Mouse (Mus musculus) small intestine, adult 2 months (tissue): Measurements from ENCODE around the gene Plekhh1. TPM values are rescaled to one million over a fixed set of nuclear protein-coding genes. Genes with fewer than 3 reads are reported as not detected.

Experiments used
- H3K27ac ChIP-seq: fragments of 200-500 bp; 2 replicates; pipeline ENCODE4 v1.5.1; 2012; ENCODE audit warnings: low read depth, low read length, control low read depth, inconsistent platforms; ENCODE audit not compliant: insufficient read depth
- H3K27me3 ChIP-seq: fragments of 200-500 bp; 2 replicates; pipeline ENCODE4 v1.6.1; 2012; ENCODE audit warnings: mild to moderate bottlenecking, moderate library complexity, low read length, inconsistent platforms; ENCODE audit not compliant: control insufficient read depth, insufficient read depth
- H3K36me3 ChIP-seq: fragments of 200-500 bp; 2 replicates; pipeline ENCODE4 v1.6.1; 2012; ENCODE audit warnings: mild to moderate bottlenecking, low read length, control low read depth, inconsistent platforms; ENCODE audit not compliant: control insufficient read depth, insufficient read depth
- H3K4me1 ChIP-seq: fragments of 200-500 bp; 2 replicates; pipeline ENCODE4 v1.6.1; 2012; ENCODE audit warnings: low read length, inconsistent platforms, mixed read lengths; ENCODE audit not compliant: control insufficient read depth, insufficient read depth, insufficient read length
- H3K4me3 ChIP-seq: fragments of 200-500 bp; 2 replicates; pipeline ENCODE4 v1.5.1; 2012; ENCODE audit warnings: low read depth, mild to moderate bottlenecking, control low read depth, inconsistent platforms, low read length, moderate library complexity
- CTCF ChIP-seq: fragments of 200-500 bp; IDR thresholded peaks from 2 replicates; pipeline ENCODE4 v1.5.1; 2012; ENCODE audit warnings: low read depth, mild to moderate bottlenecking, control low read depth, inconsistent platforms, low read length, moderate library complexity, mixed read lengths; ENCODE audit not compliant: insufficient replicate concordance, insufficient read length; ENCODE audit errors: extremely low read depth
- POLR2A ChIP-seq: fragments of 200-500 bp; IDR thresholded peaks from 2 replicates; pipeline ENCODE4 v1.6.1; 2012; ENCODE audit warnings: low read depth, mild to moderate bottlenecking, control low read depth, inconsistent platforms, low read length, moderate library complexity
- WGBS: fragments of 180-500 bp; shearing (Covaris S2); methylation state at CpG from one replicate; pipeline ENCODE4 v1.1.7; 2018; 5-methylcytosine and 5-hydroxymethylcytosine counted together
- polyA plus RNA-seq: library from polyadenylated mRNA; depleted of rRNA; stranded (reverse); fragments of >200 nt; gene quantifications from 2 replicates; pipeline ENCODE4 v1.2.3, GENCODE M21; 2012

Gene Plekhh1
- polyA plus RNA-seq, 1 experiment = 18.1 TPM

- H3K36me3 ChIP-seq = peaks cover 27% of the 10 kb centered on the region
- H3K27ac ChIP-seq = peak overlapping the region; percentile 68
- WGBS = 52% methylated on average over 7 of the region's 7 CpGs
- H3K4me3 ChIP-seq = no peak overlapping the region
- no peak for TF ChIP-seq POLR2A
- TF ChIP-seq CTCF = no peak
- H3K27me3 ChIP-seq = no peaks in the 10 kb centered on the region
- peaks cover 18% of the 10 kb centered on the region; the same call in 1 of the 2 replicates for H3K4me1 ChIP-seq
These were observed 18.2 kb downstream of the Plekhh1 start for GRCm38 (mm10) chr12:79047203-79047602.

- Histone ChIP-seq H3K36me3 (peaks cover 33% of the 10 kb centered on the region), H3K4me3 (no peak overlapping the region), H3K27me3 (no peaks in the 10 kb centered on the region), H3K27ac (no peak overlapping the region), H3K4me1 (peaks cover 16% of the 10 kb centered on the region; the same call in 1 of the 2 replicates)
- WGBS = 90% methylated on average over 1 of the region's 1 CpGs
- no peak for TF ChIP-seq POLR2A
- no peak for TF ChIP-seq CTCF
These were observed 19.9 kb downstream of the Plekhh1 start for GRCm38 (mm10) chr12:79048898-79049297.

- Histone ChIP-seq H3K4me3 (no peak overlapping the region), H3K4me1 (peaks cover 16% of the 10 kb centered on the region; the same call in 1 of the 2 replicates), H3K36me3 (peaks cover 39% of the 10 kb centered on the region), H3K27me3 (no peaks in the 10 kb centered on the region), H3K27ac (no peak overlapping the region)
- TF ChIP-seq CTCF (no peak), POLR2A (no peak)
- WGBS = 92% methylated on average over 2 of the region's 2 CpGs
These were observed 20.8 kb downstream of the Plekhh1 start for GRCm38 (mm10) chr12:79049807-79050206.

- Histone ChIP-seq H3K27ac (no peak overlapping the region), H3K4me3 (no peak overlapping the region), H3K36me3 (peaks cover 41% of the 10 kb centered on the region), H3K27me3 (no peaks in the 10 kb centered on the region), H3K4me1 (peaks cover 16% of the 10 kb centered on the region; the same call in 1 of the 2 replicates)
- WGBS = 54% methylated on average over 3 of the region's 3 CpGs
- TF ChIP-seq CTCF = no peak
- TF ChIP-seq POLR2A = no peak
These were observed 21.7 kb downstream of the Plekhh1 start for GRCm38 (mm10) chr12:79050545-79051212.

GRCm38 (mm10) chr12:79052073-79052472, 23.1 kb downstream of the Plekhh1 start:
- 79% methylated on average over 2 of the region's 2 CpGs for WGBS
- H3K36me3 ChIP-seq = peaks cover 44% of the 10 kb centered on the region
- H3K27ac ChIP-seq = no peak overlapping the region
- no peak overlapping the region for H3K4me3 ChIP-seq
- no peaks in the 10 kb centered on the region for H3K27me3 ChIP-seq
- TF ChIP-seq CTCF (no peak), POLR2A (no peak)
- peaks cover 11% of the 10 kb centered on the region; the same call in 1 of the 2 replicates for H3K4me1 ChIP-seq

GRCm38 (mm10) chr12:79055276-79055675, 26.3 kb downstream of the Plekhh1 start:
- no peak for TF ChIP-seq POLR2A
- no peak for TF ChIP-seq CTCF
- Histone ChIP-seq H3K36me3 (peaks cover 41% of the 10 kb centered on the region), H3K27me3 (no peaks in the 10 kb centered on the region), H3K27ac (no peak overlapping the region), H3K4me1 (peaks cover 7% of the 10 kb centered on the region; the same call in 1 of the 2 replicates), H3K4me3 (no peak overlapping the region)
- 56% methylated on average over 7 of the region's 7 CpGs for WGBS

GRCm38 (mm10) chr12:79059573-79059972, 30.6 kb downstream of the Plekhh1 start:
- H3K36me3 ChIP-seq = peaks cover 33% of the 10 kb centered on the region
- H3K27me3 ChIP-seq = no peaks in the 10 kb centered on the region
- no peak for TF ChIP-seq POLR2A
- TF ChIP-seq CTCF = no peak
- 93% methylated on average over 6 of the region's 6 CpGs for WGBS
- no peaks in the 10 kb centered on the region for H3K4me1 ChIP-seq
- H3K27ac ChIP-seq = no peak overlapping the region
- no peak overlapping the region for H3K4me3 ChIP-seq
